Mouse (Mus musculus): ENCODE measurements at regions not wholly inside any gene's neighbourhood (a gene's known extent, or its start where the extent isn't known, plus 50 kb on each side); places are given as distances from the start of the nearest gene placed in this dataset.
"Not testable (repeated sequence)": the region's sequence is repeated elsewhere in the genome, so short reads cannot be mapped to it uniquely, and the experiment has no call there.

DNA sequence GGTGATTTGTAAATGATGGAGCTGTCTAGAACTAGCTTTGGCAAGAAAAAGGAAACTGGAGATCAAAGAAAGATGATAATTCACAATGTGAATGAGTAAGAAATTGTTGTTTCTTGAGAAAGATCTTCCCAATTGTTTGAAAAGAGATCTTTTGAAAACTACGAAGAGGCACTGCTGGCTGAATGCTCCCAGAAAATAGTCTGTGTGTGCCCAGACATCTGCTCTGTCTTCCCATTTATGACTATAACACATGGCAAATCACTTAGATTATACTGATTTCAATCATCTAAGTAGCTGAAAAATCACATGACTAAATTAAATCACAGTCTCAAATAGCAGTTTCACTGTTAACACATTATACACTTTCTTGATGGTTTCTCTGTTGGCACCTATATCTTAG lies 434.2 kb upstream of the Sema6d start:
- Histone ChIP-seq H3K4me3 (no peak overlapping the region), H3K27ac (replicated peaks) (no peak overlapping the region), H3K36me3 (no peaks in the 10 kb centered on the region), H3K9ac (no peak overlapping the region), H3K27me3 (no peaks in the 10 kb centered on the region), H3K9me3 (no peaks in the 10 kb centered on the region), H3K4me2 (no peak overlapping the region), H3K4me1 (replicated peaks) (no peaks in the 10 kb centered on the region)
- ATAC-seq (ENCODE audit: low read depth), result no peak
- WGBS, result 81% methylated on average over 1 of the region's 1 CpGs

DNA sequence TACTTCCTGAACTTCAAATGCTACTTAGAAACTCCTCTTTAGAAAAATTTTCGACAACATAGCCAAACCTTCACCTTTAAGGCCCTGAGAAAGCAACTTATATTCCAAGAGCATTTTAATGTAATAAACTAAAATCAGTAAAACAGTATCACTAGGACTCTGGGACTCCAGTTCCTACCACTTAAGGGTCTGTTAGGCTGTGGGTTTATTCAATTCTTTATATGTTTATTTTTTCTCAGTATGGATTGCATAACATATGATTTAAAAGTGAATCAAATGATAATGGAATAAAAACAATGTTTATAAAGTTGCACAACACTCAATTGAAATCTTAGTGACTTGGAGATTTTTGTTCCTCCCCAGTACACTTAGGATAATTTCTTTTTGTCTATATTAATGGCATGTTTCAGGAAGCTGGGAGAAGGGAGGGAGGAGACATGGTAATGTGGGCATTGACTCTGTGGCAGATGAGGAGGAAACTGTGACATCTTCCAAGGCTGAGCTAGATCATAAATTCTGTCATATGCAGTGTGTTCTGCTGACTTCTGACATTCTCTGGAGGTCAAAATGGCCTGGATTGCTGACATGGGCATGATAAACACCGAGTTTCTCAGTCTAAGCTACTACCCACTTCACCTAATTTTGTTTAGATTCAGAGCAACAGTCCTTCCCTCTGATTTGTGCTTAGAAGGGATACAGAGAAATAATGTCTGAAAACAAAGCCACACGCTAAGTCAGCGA lies 401.3 kb upstream of the Sema6d start:
- no peaks in the 10 kb centered on the region for H3K36me3 ChIP-seq
- WGBS, result 73% methylated on average over 4 of the region's 4 CpGs
- H3K9me3 ChIP-seq, result no peaks in the 10 kb centered on the region
- H3K4me2 ChIP-seq, result no peak overlapping the region
- no peak overlapping the region for H3K9ac ChIP-seq
- no peak overlapping the region for H3K4me3 ChIP-seq
- no peaks in the 10 kb centered on the region for H3K27me3 ChIP-seq
- H3K4me1 ChIP-seq (replicated peaks), result no peaks in the 10 kb centered on the region
- no peak overlapping the region for H3K27ac ChIP-seq (replicated peaks)
- ATAC-seq (ENCODE audit: low read depth), result no peak

DNA sequence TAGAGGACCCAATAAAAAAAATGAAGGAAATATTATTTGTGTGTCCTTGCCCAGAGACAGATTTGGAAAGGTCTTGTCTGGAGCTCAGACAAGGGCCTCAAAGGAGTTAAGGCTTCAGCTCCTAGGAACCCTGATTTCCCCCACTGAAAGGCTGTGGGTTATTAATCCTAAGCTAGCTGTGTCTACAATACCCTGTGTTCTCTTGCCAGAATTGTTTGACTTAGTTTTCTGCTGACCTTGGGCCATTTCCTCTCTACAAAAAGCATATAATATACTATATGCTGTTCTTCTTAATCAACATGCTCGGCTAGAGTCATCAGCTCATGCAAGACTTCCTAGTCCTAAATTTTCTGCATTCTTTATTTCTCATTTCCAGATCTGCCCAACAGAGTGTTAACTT lies 400.0 kb upstream of the Sema6d start:
- H3K4me3 ChIP-seq, result no peak overlapping the region
- no peak overlapping the region for H3K9ac ChIP-seq
- no peaks in the 10 kb centered on the region for H3K27me3 ChIP-seq
- no peak for ATAC-seq (ENCODE audit: low read depth)
- H3K4me1 ChIP-seq (replicated peaks), result no peaks in the 10 kb centered on the region
- H3K9me3 ChIP-seq, result no peaks in the 10 kb centered on the region
- WGBS, result 87% methylated on average over 1 of the region's 1 CpGs
- H3K27ac ChIP-seq (replicated peaks), result no peak overlapping the region
- H3K4me2 ChIP-seq, result no peak overlapping the region
- H3K36me3 ChIP-seq, result no peaks in the 10 kb centered on the region

DNA sequence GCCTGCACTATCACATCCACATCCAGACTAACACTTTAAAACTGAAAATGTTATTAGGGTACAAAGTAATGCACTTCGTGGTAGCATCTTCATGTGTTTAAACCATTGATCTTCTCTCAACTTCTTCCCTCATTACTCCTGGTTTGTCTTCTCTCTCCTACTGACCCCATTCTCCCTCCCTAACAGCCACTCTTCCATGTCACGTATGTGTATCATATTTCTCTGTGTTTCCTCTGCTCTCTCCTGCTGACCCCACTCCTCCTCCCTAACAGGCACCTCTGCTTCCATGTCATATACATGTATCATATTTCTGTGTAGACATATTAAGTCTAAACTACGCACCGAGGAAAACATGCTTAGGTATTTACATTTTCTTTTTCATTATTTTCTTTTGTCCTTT lies 350.1 kb upstream of the Sema6d start:
- WGBS, result 86% methylated on average over 4 of the region's 4 CpGs
- no peaks in the 10 kb centered on the region for H3K4me1 ChIP-seq (replicated peaks)
- H3K9me3 ChIP-seq, result no peaks in the 10 kb centered on the region

DNA sequence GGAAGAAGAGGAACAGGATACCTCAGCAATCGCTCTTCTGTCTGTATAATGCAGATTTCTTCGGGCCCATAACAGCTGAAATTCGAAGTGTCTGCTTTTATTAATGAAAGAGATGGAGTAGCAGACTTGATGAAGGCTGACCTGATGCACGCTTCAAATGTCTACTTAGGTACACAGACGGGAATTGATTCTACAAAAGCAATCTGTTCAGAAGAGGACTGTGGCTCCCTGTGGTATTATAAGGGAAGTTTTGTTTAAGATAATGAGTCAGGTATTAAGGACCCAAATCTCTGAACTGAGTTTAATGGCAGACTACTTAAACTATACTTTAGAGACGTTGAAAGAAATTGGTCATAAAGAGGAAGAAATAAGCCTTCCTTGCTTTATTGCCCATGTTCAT lies 349.2 kb upstream of the Sema6d start:
- WGBS, result 72% methylated on average over 6 of the region's 6 CpGs
- no peaks in the 10 kb centered on the region for H3K4me1 ChIP-seq (replicated peaks)

More for the DNA sequence above, 350.1 kb upstream of the Sema6d start:
- Histone ChIP-seq H3K27ac (replicated peaks) (no peak overlapping the region), H3K4me3 (no peak overlapping the region), H3K27me3 (no peaks in the 10 kb centered on the region), H3K4me2 (no peak overlapping the region), H3K36me3 (no peaks in the 10 kb centered on the region), H3K9ac (no peak overlapping the region)
- ATAC-seq (ENCODE audit: low read depth), result no peak

DNA sequence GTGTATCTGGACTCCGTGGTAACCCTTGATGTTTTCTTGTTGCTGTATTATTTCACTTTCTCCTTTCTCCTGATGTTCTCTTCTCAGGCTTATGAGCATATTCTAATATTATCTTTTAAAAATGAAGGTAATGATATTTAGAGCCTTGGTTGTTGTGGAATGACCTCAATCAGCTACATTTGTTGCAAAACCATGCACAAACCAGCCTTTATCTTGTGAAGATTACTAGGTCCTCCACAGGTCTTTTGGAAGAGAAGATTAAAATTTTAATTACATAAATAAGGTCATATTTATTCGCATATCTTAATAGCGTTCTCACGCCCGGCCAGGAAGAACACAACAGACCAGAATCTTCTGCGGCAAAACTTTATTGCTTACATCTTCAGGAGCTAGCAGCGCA lies 335.5 kb upstream of the Sema6d start:
- 76% methylated on average over 7 of the region's 7 CpGs for WGBS
- Histone ChIP-seq H3K4me2 (peak overlapping the region; percentile 46), H3K27me3 (no peaks in the 10 kb centered on the region), H3K4me1 (replicated peaks) (no peaks in the 10 kb centered on the region), H3K4me3 (peak overlapping the region; percentile 30), H3K9me3 (no peaks in the 10 kb centered on the region), H3K27ac (replicated peaks) (no peak overlapping the region), H3K36me3 (no peaks in the 10 kb centered on the region), H3K9ac (0 out of 2 replicates have a peak overlapping the region, but pooled peaks have one; percentile 43)
- no peak for ATAC-seq (ENCODE audit: low read depth)

More for the DNA sequence above, 349.2 kb upstream of the Sema6d start:
- H3K4me2 ChIP-seq, result no peak overlapping the region
- no peak for ATAC-seq (ENCODE audit: low read depth)
- no peaks in the 10 kb centered on the region for H3K27me3 ChIP-seq
- H3K9ac ChIP-seq, result no peak overlapping the region
- H3K27ac ChIP-seq (replicated peaks), result no peak overlapping the region
- no peaks in the 10 kb centered on the region for H3K36me3 ChIP-seq
- no peak overlapping the region for H3K4me3 ChIP-seq
- H3K9me3 ChIP-seq, result no peaks in the 10 kb centered on the region

DNA sequence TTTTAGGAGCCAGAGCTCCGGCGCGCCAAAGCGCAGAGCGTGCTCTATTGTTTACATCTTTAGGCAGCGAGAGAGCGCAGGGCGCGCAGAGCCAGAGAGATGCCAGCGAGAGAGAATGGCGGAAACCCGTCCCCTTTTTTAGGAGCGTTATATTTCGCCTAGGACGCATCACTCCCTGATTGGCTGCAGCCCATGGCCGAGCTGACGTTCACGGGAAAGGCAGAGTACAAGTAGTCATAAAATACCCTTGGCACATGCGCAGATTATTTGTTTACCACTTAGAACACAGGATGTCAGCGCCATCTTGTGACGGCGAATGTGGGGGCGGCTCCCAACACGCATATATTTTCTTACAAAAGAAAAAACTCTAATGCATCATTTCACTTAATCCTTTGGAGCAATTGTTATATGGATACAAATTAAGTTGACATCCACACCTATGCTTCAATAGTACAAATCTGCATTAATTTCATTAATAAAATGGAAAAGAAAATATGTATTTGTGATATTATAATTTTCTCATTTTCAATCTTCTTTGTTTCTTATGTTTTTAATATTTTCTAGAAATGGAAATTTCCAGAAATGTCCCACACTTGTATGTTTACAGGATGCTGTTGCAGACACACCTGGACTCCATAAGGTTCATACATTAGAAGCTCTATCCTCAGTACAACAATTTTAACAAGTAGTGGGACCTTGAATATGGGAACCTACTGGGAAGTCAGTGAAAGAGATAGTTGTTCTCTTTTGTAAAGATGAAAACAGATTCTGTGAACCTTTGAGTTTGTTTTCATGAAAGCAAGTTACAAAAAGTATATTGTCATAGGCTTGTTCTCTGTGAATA lies 334.9 kb upstream of the Sema6d start:
- 46% methylated on average over 19 of the region's 24 CpGs for WGBS
- peak overlapping the region; percentile 30 for H3K4me3 ChIP-seq

DNA sequence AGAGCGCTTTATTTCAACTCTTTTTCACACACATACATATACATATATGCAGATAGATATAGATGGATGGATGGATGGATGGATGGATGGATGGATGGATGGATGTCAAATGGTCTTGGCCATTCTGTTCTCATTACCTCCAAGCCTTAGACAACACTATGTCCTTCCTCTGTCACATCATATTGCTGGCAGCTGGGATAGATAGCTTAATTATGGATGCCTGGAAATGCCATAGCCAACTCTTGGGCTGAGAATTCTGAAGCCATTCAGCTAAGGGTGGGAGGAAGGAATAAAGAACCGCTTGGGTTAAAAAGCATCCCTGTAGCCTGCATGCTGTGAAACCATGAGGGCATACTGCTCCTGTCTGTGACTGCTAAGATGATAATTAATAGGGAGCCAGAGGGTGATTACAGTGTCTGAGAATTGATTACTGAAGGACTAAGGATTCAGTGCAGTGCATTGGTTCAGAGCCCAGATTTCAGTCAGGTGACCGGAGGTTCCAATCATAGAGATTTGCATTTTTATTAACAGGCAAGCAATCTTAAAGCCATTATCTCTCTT lies 290.5 kb upstream of the Sema6d start:
- Histone ChIP-seq H3K9ac (no peak overlapping the region), H3K4me1 (replicated peaks) (peaks cover 9% of the 10 kb centered on the region), H3K27ac (replicated peaks) (peak overlapping the region; percentile 42; the same call in 1 of the 2 replicates), H3K27me3 (no peaks in the 10 kb centered on the region), H3K4me3 (no peak overlapping the region), H3K36me3 (no peaks in the 10 kb centered on the region), H3K9me3 (no peaks in the 10 kb centered on the region), H3K4me2 (no peak overlapping the region)
- 59% methylated on average over 3 of the region's 3 CpGs for WGBS
- ATAC-seq (ENCODE audit: low read depth), result peak; percentile 87

More for the DNA sequence above, 334.9 kb upstream of the Sema6d start:
- peak overlapping the region; percentile 46 for H3K4me2 ChIP-seq
- not testable (repeated sequence) for H3K9ac ChIP-seq; H3K4me1 ChIP-seq (replicated peaks); H3K9me3 ChIP-seq; H3K36me3 ChIP-seq; H3K27ac ChIP-seq (replicated peaks); H3K27me3 ChIP-seq
- ATAC-seq (ENCODE audit: low read depth), result peak; percentile 61

DNA sequence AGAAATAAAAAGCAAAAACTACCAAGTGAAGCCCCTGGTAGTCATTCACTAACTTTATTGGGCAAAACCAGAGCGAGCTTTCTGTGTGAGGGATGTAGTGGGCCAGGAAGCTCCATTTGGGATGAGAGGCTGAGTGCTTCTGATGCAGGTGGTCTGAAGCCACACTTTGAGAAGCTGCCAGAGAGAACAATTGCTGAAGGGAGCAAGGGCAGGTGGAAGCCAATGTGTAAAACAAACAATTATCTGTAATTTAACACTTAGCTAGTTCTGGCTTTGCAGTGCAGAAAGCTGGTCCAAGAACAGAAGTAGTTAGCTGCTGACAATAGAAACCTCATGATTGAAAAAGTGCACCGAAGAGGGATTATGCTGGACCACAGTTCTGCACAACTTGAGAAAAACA lies 284.1 kb upstream of the Sema6d start:
- Histone ChIP-seq H3K4me3 (no peak overlapping the region), H3K27ac (replicated peaks) (no peak overlapping the region), H3K9ac (no peak overlapping the region), H3K27me3 (no peaks in the 10 kb centered on the region), H3K9me3 (no peaks in the 10 kb centered on the region), H3K4me2 (no peak overlapping the region), H3K36me3 (no peaks in the 10 kb centered on the region), H3K4me1 (replicated peaks) (no peaks in the 10 kb centered on the region)
- no peak for ATAC-seq (ENCODE audit: low read depth)
- WGBS, result 75% methylated on average over 2 of the region's 2 CpGs

DNA sequence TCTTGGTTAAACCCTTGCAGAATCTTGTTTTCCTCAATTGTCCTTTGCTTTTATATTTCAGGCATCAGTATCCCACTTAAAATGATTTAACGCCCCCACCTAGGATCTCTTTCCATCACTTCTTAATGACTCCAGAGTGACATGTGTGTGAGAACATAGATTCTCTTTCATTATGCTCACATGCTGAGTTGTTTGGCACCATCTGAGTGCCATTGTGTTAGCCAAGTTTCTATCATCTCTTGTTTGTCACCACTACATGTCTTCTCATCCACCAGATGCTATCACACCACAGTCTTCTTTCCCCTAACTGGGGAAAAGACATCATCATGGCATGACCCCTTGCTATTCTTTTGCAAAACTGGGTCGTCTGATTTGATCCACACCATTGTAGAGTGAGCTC lies 283.4 kb upstream of the Sema6d start:
- no peak for ATAC-seq (ENCODE audit: low read depth)
- no peak overlapping the region for H3K4me2 ChIP-seq
- H3K36me3 ChIP-seq, result no peaks in the 10 kb centered on the region
- WGBS, result 80% methylated on average over 2 of the region's 2 CpGs
- H3K27me3 ChIP-seq, result no peaks in the 10 kb centered on the region
- H3K4me3 ChIP-seq, result no peak overlapping the region
- no peak overlapping the region for H3K9ac ChIP-seq
- no peak overlapping the region for H3K27ac ChIP-seq (replicated peaks)
- H3K9me3 ChIP-seq, result no peaks in the 10 kb centered on the region
- H3K4me1 ChIP-seq (replicated peaks), result no peaks in the 10 kb centered on the region

DNA sequence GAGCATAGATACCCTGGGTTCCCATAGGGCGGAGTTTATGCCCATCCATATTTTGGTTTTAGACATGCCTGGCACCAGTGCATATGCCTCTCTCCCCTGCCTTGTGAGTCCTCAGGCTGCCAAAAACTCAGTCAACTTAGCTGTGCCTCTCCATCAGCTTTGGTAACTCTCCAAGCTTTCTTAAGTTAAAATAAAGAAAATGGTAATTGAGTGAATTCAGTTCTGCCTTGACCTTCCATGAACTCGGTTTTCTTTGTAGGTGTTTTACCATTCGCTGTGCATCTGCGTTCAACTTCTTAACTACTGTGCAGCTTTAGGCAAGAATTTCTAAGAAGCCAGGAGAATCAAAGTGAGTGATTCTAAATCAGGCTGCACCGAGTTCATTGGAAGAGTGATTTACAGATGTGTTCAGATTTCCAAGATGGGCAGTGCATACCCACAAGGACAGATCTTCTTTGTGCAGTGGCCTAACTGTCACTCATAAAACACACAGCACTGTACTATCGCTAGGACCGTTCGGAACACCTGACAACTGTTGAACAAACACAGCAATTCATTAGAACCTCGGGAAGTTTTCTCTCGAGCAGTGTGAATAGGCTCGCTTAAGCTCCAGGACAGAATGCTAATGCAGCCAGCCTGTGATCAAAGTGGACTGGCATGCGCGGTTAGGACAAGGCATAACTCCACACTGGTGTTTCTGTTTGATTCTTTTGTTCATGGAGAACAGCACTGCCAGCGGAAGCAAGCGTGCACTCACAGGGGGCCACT lies 276.4 kb upstream of the Sema6d start:
- H3K9me3 ChIP-seq, result no peaks in the 10 kb centered on the region
- WGBS, result 17% methylated on average over 15 of the region's 15 CpGs
- no peaks in the 10 kb centered on the region for H3K27me3 ChIP-seq
- ATAC-seq (ENCODE audit: low read depth), result peak; percentile 93
- peak overlapping the region; percentile 77 for H3K27ac ChIP-seq (replicated peaks)
- no peak overlapping the region for H3K4me3 ChIP-seq
- peaks cover 17% of the 10 kb centered on the region for H3K4me1 ChIP-seq (replicated peaks)
- H3K4me2 ChIP-seq, result peak overlapping the region; percentile 42
- H3K9ac ChIP-seq, result 0 out of 2 replicates have a peak overlapping the region, but pooled peaks have one; percentile 12
- H3K36me3 ChIP-seq, result no peaks in the 10 kb centered on the region

DNA sequence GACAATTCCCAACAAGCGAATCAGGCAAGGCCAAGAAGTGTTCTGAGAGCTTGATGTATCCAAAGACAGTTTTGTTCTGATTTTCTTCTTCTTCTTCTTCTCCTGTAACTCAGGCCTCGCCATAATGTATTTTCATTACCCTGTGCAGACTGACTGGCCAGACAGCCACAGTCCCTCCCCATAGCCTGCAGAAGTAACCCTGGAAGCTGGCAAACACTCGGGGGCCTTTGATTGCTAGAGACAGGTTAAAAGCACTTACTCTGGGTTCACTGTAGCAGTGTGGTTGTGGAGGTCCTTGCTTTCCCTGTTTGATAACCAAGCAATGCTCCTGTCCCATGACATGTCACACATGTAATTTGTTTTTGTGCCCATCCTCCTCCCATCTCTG lies 275.8 kb upstream of the Sema6d start:
- H3K27me3 ChIP-seq, result no peaks in the 10 kb centered on the region
- 23% methylated on average over 3 of the region's 3 CpGs for WGBS
- peaks cover 17% of the 10 kb centered on the region for H3K4me1 ChIP-seq (replicated peaks)
- H3K9ac ChIP-seq, result 0 out of 2 replicates have a peak overlapping the region, but pooled peaks have one; percentile 12
- ATAC-seq (ENCODE audit: low read depth), result peak; percentile 45
- H3K9me3 ChIP-seq, result no peaks in the 10 kb centered on the region
- H3K4me3 ChIP-seq, result no peak overlapping the region
- peak overlapping the region; percentile 77 for H3K27ac ChIP-seq (replicated peaks)
- H3K4me2 ChIP-seq, result peak overlapping the region; percentile 42
- no peaks in the 10 kb centered on the region for H3K36me3 ChIP-seq

Measured in neural tube, embryonic 13.5 days (tissue).